Mouse (Mus musculus) lung, postnatal 0 days (tissue): ENCODE measurements around the gene Chit1. TPM values are rescaled to one million over a fixed set of nuclear protein-coding genes. Genes with fewer than 3 reads are reported as not detected.
A peak's percentile ranks its signal among the peaks of the same experiment; 100 is the strongest.

Experiments
- ATAC-seq: fragments of 200-750 bp; cut with Nextera tagmentation; 2 replicates; pipeline ENCODE4 v1.8.0; 2017; ENCODE audit warnings: moderate library complexity
- DNase-seq: peaks from one replicate; pipeline ENCODE4 v3.0.0-alpha.2; 2016; ENCODE audit warnings: low spot score
- H3K27ac ChIP-seq: fragments of 300-500 bp; sonication (generic); 2 replicates; pipeline ENCODE4 v1.5.1; 2014; ENCODE audit warnings: antibody characterized with exemption, mild to moderate bottlenecking, low read length, mixed read lengths
- H3K27me3 ChIP-seq: fragments of 300-500 bp; sonication (generic); replicated peaks from 2 replicates; pipeline ENCODE4 v1.6.1; 2014; ENCODE audit warnings: low read length, mixed read lengths; ENCODE audit not compliant: insufficient read depth
- H3K36me3 ChIP-seq: fragments of 300-500 bp; sonication (generic); 2 replicates; pipeline ENCODE4 v1.6.1; 2014; ENCODE audit warnings: low read length, mixed read lengths; ENCODE audit not compliant: insufficient read depth
- H3K4me1 ChIP-seq: fragments of 300-500 bp; sonication (generic); 2 replicates; pipeline ENCODE4 v1.6.1; 2014; ENCODE audit warnings: antibody characterized with exemption, low read depth, low read length, mixed read lengths; ENCODE audit not compliant: insufficient read depth
- H3K4me2 ChIP-seq: fragments of 300-500 bp; sonication (generic); replicated peaks from 2 replicates; pipeline ENCODE4 v1.6.1; 2014; ENCODE audit warnings: low read depth, mild to moderate bottlenecking, low read length, moderate library complexity, mixed read lengths
- H3K4me3 ChIP-seq: fragments of 300-500 bp; sonication (generic); 2 replicates; pipeline ENCODE4 v1.5.1; 2014; ENCODE audit warnings: low read depth, low read length
- H3K9ac ChIP-seq: fragments of 300-500 bp; sonication (generic); replicated peaks from 2 replicates; pipeline ENCODE4 v1.6.1; 2014; ENCODE audit warnings: low read depth, mild to moderate bottlenecking
- H3K9me3 ChIP-seq: fragments of 300-500 bp; sonication (generic); 2 replicates; pipeline ENCODE4 v1.6.1; 2016; ENCODE audit warnings: low read length, mixed read lengths
- CTCF ChIP-seq: IDR thresholded peaks from 2 replicates; pipeline ENCODE4 v1.5.1; 2016; ENCODE audit warnings: antibody characterized with exemption, mild to moderate bottlenecking
- EP300 ChIP-seq: IDR thresholded peaks from 2 replicates; pipeline ENCODE4 v1.6.1; 2016; ENCODE audit warnings: antibody characterized with exemption, mild to moderate bottlenecking, control low read depth
- WGBS: fragments of 180-500 bp; shearing (Covaris S2); extraction: QIAGEN DNeasy Blood & Tissue Kit; methylation state at CpG from one replicate; pipeline ENCODE4 v1.1.7; 2014; 5-methylcytosine and 5-hydroxymethylcytosine counted together
- polyA plus RNA-seq: library from polyadenylated mRNA; unstranded; fragments of >200 nt; fragmentation: Nextera tagmentation; extraction: Ambion mirVana; gene quantifications from 2 replicates; pipeline ENCODE4 v1.2.1, GENCODE M21; 2015

Chit1 gene
- polyA plus RNA-seq, 1 experiment from 2014 or later, result 0.29 TPM

- no peaks in the 10 kb centered on the region for H3K4me1 ChIP-seq
- ATAC-seq (no peak), DNase-seq (no peak)
- no peaks in the 10 kb centered on the region for H3K36me3 ChIP-seq
- H3K4me2 ChIP-seq, result no peak overlapping the region
- WGBS, result 83% methylated on average over 5 of the region's 5 CpGs
- no peak overlapping the region for H3K9ac ChIP-seq
- no peaks in the 10 kb centered on the region for H3K9me3 ChIP-seq
- no peak overlapping the region for H3K27ac ChIP-seq
- TF ChIP-seq CTCF (no peak), EP300 (no peak)
- H3K27me3 ChIP-seq, result no peaks in the 10 kb centered on the region
- H3K4me3 ChIP-seq, result no peak overlapping the region
Observed at GRCm38 (mm10) chr1:134177976-134178375, 66.9 kb downstream of the Chit1 start.

DNA sequence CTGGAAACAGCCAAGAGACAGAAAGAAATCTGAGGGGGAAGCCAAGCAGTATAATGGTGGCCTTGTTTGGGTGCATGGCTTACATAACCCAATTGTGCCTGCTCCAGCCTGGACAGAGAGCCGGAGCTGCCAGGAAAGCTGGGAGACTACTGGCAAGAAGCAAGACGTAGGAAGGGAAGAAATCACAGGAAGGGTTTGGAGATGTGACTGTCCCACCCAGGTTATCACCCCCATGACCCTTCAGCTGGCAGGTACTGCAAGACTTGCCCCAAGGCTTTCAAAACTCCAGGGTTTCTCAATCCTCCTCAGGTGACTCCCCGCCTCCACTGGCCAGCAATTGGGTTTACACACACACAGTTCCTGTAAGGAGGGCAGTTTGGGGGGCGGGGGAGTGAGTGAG is 71.0 kb downstream of the Chit1 start, which contains the start of gene Chil1:
TSS of gene Chil1 (plus strand) at position 152 of the 400 bp plus-strand sequence.
- H3K36me3 ChIP-seq, result no peaks in the 10 kb centered on the region
- no peaks in the 10 kb centered on the region for H3K4me1 ChIP-seq
- H3K9ac ChIP-seq, result no peak within 1 kb of the TSS
- DNase-seq (peak; percentile 64), ATAC-seq (peak; percentile 82)
- TF ChIP-seq CTCF, result no peak
- peak; percentile 56; the same call in 1 of the 2 replicates for TF ChIP-seq EP300
- no peak within 1 kb of the TSS; the same call in 1 of the 2 replicates for H3K4me3 ChIP-seq
- peak within 1 kb of the TSS; percentile 68 for H3K27ac ChIP-seq
- H3K4me2 ChIP-seq, result peak within 1 kb of the TSS; percentile 41
- H3K9me3 ChIP-seq, result no peaks in the 10 kb centered on the region
- WGBS, result 36% methylated on average over 4 of the region's 4 CpGs
- no peaks in the 10 kb centered on the region for H3K27me3 ChIP-seq

DNA sequence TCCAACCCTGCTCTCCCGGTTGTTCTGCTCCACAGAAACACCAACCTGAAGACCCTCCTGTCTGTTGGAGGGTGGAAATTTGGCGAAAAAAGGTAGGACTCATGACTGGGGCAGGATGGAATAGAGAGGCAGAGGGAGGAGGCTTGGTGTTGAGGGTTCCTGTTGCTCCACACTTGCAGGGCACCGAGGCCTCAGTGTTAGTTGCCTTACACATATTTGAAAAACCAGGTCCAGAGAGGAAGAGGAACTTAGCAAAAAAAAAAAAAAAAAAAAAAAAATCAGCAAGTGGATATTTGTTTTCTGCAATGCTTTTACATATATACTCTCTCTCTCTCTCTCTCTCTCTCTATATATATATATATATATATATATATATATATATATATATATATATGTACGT is 73.0 kb downstream of the Chit1 start:
- H3K36me3 ChIP-seq, result no peaks in the 10 kb centered on the region
- no peak overlapping the region for H3K4me3 ChIP-seq
- ATAC-seq (no peak), DNase-seq (no peak)
- peak overlapping the region; percentile 41 for H3K4me2 ChIP-seq
- TF ChIP-seq EP300 (no peak), CTCF (no peak)
- H3K27ac ChIP-seq, result no peak overlapping the region
- H3K9me3 ChIP-seq, result no peaks in the 10 kb centered on the region
- H3K4me1 ChIP-seq, result no peaks in the 10 kb centered on the region
- H3K27me3 ChIP-seq, result no peaks in the 10 kb centered on the region
- no peak overlapping the region for H3K9ac ChIP-seq
- 80% methylated on average over 4 of the region's 4 CpGs for WGBS

DNA sequence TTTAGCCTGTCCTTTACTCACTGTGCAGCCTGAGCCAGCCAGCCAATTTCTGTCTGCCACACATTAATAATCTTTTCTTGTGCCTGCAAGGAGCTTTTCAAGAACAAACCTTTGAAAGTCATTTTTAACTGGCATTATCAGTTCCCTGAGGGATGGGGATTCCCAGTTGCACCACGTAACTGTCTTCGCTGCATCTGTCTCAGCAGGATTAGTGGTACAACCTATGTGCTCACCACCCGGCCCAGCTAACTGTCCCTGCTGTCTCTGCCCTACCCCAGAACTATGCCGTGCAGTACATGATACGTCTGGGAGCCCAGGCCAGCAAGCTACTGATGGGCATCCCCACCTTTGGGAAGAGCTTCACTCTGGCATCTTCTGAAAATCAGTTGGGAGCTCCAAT is 77.2 kb downstream of the Chit1 start:
- WGBS, result 84% methylated on average over 5 of the region's 5 CpGs
- TF ChIP-seq EP300 (no peak), CTCF (no peak)
- Histone ChIP-seq H3K4me3 (no peak overlapping the region), H3K27ac (peak overlapping the region; percentile 15; the same call in 1 of the 2 replicates), H3K4me2 (no peak overlapping the region), H3K27me3 (no peaks in the 10 kb centered on the region), H3K9me3 (no peaks in the 10 kb centered on the region), H3K9ac (no peak overlapping the region), H3K4me1 (peaks cover 3% of the 10 kb centered on the region; the same call in 1 of the 2 replicates), H3K36me3 (no peaks in the 10 kb centered on the region)
- DNase-seq (no peak), ATAC-seq (no peak)

DNA sequence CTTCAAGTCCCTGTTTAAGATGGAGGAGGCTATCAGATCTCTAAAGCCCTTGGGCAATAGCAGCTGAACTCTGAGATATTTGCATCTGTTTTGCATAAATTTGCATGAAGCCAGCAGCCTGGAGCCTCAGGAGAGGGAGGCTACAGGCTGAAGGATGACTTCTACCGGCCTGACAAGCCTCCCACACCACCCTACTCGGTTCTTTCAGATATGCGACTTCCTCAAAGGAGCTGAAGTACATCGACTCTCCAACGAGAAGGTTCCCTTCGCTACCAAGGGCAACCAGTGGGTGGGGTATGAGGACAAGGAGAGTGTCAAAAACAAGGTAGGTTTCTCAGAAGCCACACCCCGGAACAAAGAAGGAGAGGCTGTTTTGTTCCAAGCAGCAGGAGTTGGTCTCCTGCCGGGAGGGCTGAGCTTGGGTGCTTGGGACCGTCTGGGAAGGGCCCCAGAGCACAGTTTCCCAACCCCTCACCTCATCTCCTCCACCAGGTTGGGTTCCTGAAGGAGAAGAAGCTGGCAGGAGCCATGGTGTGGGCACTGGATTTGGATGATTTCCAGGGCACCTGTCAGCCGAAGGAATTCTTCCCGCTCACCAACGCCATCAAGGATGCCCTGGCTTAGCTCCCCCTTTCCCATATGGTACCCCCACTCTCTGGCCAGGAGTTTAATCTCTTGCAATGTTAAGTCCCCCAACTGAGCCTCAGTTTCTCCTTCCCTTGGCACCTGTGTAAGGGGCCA is 78.1 kb downstream of the Chit1 start:
- H3K4me3 ChIP-seq, result no peak overlapping the region
- H3K4me2 ChIP-seq, result no peak overlapping the region
- peak overlapping the region; percentile 75 for H3K27ac ChIP-seq
- 24% methylated on average over 12 of the region's 12 CpGs for WGBS
- DNase-seq (peak; percentile 94), ATAC-seq (peak; percentile 89)
- H3K27me3 ChIP-seq, result no peaks in the 10 kb centered on the region
- H3K9me3 ChIP-seq, result no peaks in the 10 kb centered on the region
- H3K36me3 ChIP-seq, result no peaks in the 10 kb centered on the region
- peak; percentile 75 for TF ChIP-seq EP300
- TF ChIP-seq CTCF, result peak; percentile 55
- H3K4me1 ChIP-seq, result peaks cover 7% of the 10 kb centered on the region
- no peak overlapping the region for H3K9ac ChIP-seq

GRCm38 (mm10) chr1:134191192-134191591 is 80.2 kb downstream of the Chit1 start:
- H3K9ac ChIP-seq, result no peak overlapping the region
- no peak overlapping the region for H3K4me3 ChIP-seq
- TF ChIP-seq EP300 (no peak), CTCF (no peak)
- H3K36me3 ChIP-seq, result no peaks in the 10 kb centered on the region
- no peak for ATAC-seq
- no peaks in the 10 kb centered on the region for H3K9me3 ChIP-seq
- 86% methylated on average over 5 of the region's 5 CpGs for WGBS
- no peaks in the 10 kb centered on the region for H3K27me3 ChIP-seq
- H3K27ac ChIP-seq, result no peak overlapping the region
- H3K4me2 ChIP-seq, result no peak overlapping the region
- peaks cover 14% of the 10 kb centered on the region for H3K4me1 ChIP-seq
- no peak for DNase-seq
